Mouse (Mus musculus): ENCODE measurements around the gene Syn3.

The Syn3 gene

GRCm38 (mm10) chr10:86006455-86006854 is 492.2 kb downstream of the Syn3 start:
- DNase-seq (ENCODE audit: low read depth, low spot score), result no peak

Data from WW6 (cell line).